Mouse (Mus musculus): Measurements from ENCODE around the gene Sncb. TPM values are rescaled to one million over a fixed set of nuclear protein-coding genes. Genes with fewer than 3 reads are reported as not detected.
A peak's percentile ranks its signal among the peaks of the same experiment; 100 is the strongest.

Gene Sncb
- total RNA-seq, 1 experiment from 2014 or later: not detected

DNA sequence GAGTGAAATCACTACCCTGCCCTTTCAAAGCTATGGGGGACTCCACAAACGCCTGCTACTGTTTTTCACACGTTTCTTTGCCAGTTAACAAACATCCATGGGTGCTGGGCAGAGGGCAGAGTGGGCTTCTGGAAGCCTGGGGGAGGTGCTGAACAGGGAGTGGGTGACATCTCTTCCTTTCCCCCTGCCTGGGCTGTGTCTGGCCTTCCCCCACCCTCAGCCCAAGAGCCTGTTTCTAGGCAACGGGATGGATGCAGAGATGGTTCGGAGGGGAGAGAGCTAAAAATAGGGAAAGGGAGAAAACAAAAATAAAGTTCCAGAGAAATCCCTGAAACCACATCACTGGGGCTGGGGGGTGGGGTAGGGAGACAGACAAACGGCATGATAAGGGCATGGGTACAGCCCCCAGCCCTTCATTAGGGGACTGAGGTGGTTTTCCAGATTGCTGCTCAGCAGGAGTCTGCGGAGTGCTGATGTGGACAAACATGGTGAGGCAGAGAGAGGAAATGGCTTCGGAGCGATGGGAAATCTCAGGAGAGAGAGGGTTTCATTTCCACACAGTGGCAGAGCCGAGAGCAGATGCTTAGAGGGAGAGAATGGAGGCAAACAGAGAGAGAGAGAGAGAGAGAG is 11.1 kb downstream of the Sncb start:
- ATAC-seq (replicated peaks in 1 of 2; ENCODE audit: insufficient read depth in 1 of 2, low FRiP score in 2 of 2, low TSS enrichment in 1 of 2, low read depth in 1 of 2, poor library complexity in 2 of 2, severe bottlenecking in 2 of 2): no peak

DNA sequence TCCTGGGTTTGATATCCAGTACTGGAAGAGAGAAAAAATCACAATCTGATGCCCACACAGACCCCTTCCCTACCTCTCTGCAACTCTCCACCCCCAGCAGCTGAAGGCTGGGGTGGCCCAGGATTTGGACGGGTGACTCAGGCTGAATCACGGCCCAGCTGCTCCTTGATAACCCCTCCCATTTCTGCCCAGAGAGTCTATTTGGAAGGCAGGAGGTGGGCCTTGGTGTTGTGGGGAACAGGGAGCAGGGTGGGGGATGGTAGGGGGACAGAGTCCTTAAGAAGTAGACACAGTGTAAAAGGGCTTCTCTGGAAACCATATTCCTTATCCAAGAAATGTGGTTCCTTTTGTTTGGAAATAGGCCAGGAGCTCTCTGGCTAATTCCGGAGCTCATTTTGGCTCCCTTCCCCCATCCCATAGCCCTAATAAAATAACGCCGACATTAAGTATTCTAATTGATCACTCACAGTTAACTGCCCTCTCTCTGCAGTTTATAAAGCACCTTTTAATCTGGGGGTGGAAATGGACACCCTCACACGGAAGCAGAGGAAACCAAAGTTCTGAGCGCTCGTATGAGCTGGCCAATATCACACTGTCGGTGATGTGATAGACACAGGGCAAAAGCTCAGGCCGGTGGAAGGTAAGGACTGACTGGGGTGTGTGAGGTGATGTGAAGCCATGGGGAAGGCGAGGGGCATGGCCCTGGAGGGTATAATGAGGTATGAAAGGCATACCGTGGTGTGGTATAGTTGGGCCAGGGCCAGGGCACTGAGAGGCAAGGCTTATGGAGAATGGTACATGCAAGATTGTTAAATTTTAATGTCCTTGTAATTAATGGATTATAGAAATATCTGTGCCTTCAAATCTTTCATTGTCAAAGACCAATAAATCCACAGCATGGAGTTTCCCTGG is 12.0 kb downstream of the Sncb start:
- no peak for ATAC-seq (replicated peaks in 1 of 2; ENCODE audit: insufficient read depth in 1 of 2, low FRiP score in 2 of 2, low TSS enrichment in 1 of 2, low read depth in 1 of 2, poor library complexity in 2 of 2, severe bottlenecking in 2 of 2)

DNA sequence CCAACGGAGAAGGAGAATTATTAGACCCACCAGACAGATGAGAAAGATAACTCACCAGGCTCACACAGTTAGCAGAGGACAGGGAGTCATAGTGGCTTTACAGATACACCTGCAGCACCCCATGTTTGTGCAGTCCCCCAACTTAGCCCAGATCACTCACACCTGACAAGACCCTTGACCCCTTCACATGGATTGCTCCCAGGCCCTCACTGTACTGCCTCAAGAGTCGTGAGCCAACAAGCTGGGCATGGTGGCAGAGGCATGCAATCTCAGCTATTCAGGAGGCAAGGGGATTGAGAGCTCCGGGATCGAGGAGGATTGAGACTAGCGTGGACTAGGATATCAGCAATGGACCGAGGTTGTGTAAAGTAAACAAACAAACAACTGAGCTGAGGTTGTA is 12.7 kb downstream of the Sncb start:
- no peak for ATAC-seq (replicated peaks in 1 of 2; ENCODE audit: insufficient read depth in 1 of 2, low FRiP score in 2 of 2, low TSS enrichment in 1 of 2, low read depth in 1 of 2, poor library complexity in 2 of 2, severe bottlenecking in 2 of 2)

DNA sequence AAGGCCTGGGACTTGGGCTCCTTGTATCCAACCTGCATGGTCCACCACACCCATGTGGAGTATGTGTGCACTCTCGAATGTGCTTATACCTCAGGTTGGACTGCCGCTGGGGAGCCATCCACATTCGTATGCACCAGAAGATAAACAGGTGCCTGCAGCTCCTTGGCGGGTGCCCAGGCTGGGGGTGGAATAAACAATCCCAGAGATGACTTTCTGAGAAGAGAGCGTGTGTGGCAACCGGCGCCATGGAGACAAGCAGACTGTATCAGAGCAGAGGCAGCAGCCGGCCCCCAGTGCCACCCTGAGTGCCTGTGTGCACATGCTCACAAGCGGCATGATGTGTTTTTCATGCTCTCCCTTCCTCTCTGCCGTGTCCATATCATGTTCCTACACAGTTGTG is 13.7 kb downstream of the Sncb start:
- ATAC-seq (replicated peaks in 1 of 2; ENCODE audit: insufficient read depth in 1 of 2, low FRiP score in 2 of 2, low TSS enrichment in 1 of 2, low read depth in 1 of 2, poor library complexity in 2 of 2, severe bottlenecking in 2 of 2): no peak

DNA sequence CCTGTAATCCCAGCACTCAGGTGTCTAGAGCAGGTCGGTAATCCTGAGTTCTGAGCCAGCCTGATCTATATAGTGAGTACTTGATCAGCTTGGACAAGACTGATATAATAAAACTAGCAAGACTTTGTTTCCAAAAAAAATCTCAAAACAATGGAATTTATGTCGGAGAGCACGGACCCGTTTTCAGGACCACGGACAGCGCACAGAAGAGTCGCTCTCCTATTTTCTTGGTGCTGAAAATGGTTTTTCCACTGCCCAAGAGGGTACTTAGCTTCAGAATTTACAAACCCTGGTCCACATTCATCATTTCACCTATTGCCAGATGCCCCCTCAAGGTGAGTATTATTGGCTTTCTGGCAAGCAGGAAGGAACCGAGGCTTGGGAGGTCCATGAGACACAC is 15.7 kb downstream of the Sncb start:
- no peak for ATAC-seq (replicated peaks in 1 of 2; ENCODE audit: insufficient read depth in 1 of 2, low FRiP score in 2 of 2, low TSS enrichment in 1 of 2, low read depth in 1 of 2, poor library complexity in 2 of 2, severe bottlenecking in 2 of 2)

DNA sequence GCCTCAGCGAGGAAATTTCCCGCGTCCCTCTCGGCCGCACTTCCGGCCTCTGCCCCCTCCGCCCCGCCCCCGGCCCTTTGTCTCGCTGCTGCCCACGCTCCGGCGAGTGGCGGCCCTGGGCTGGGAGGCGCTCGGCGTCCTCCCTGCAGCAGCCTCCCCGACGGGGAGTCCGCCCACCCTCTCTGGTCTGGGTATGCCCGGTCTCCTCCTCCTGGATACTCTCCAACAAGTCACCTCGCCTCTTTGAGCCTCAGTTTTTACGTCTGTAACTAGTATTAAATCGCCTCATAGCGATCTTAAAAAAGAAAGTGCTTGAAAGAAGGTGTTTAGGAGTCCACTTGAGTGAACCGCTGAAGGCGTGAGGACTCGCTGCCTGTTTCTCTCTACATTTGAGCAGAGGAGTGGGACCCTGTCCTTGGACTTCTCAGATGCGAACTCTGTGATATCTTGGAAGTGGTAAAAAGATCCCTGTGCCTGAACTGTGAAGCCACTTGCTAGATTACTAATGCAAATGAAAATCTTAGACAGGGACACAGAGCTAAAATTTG is 16.5 kb downstream of the Sncb start, which contains the start of gene Gprin1:
Gprin1 (minus strand) TSS at position 11 of the 548 bp plus-strand sequence.
- no peak for ATAC-seq (replicated peaks in 1 of 2; ENCODE audit: insufficient read depth in 1 of 2, low FRiP score in 2 of 2, low TSS enrichment in 1 of 2, low read depth in 1 of 2, poor library complexity in 2 of 2, severe bottlenecking in 2 of 2)

DNA sequence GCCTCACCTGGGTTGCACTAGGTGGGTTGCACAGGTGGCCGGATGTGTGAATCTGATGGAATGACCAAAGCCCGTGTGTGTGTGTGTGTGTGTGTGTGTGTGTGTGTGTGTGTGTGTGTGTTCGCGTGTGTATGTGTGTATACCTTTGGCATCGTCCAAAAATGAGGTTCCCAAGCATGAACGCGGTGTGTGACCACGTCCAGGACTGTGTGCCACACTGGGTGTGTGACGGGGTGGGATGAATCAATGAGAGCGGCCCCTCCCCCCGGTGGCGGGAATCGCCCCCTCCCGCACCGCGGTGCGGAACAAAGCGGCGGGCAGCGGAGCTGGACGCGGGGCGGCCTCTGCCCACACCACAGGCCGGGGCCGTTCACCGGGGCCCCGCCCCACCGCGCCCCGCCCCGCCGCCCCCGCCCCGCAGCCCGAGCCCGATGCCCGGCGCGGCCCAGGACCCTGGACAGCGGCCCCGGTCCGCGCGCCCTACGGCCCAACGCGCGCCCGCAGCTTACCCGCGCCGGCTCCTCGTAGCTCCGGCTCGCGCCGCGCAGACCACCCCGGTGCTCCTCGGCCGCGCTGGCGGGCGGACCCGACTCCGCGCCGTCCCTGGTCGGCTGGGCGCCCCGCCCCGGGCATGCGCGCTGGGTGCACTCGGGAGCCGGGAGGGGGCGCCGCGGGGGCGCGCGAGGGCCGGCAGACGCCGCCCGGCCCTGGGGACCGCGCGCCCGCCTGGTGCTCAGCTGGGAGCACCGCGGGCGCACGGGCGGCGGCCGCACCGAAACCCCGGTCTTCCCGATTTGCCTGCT is 17.1 kb downstream of the Sncb start:
- 0 out of 4 replicates have a peak, but pooled peaks of 1 of the 2 experiments have one; percentile 22 for ATAC-seq (replicated peaks in 1 of 2; ENCODE audit: insufficient read depth in 1 of 2, low FRiP score in 2 of 2, low TSS enrichment in 1 of 2, low read depth in 1 of 2, poor library complexity in 2 of 2, severe bottlenecking in 2 of 2)

DNA sequence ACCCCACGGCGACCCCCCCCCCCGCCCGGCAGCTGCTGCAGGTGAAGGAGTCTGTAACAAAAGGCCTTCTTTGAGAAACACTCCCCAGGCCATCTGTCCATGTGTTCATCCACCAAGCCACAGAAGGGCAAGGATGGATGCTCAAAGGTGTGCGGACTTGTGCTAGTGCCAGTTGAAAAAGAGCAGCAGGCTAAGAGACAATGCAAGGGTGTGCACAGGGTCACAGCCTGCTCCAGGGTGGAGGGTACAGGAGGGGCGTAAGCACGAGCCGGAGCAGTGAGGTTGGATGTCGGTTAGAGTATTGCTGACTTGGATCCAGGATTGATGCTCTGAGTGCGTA is 17.7 kb downstream of the Sncb start:
- no peak for ATAC-seq (replicated peaks in 1 of 2; ENCODE audit: insufficient read depth in 1 of 2, low FRiP score in 2 of 2, low TSS enrichment in 1 of 2, low read depth in 1 of 2, poor library complexity in 2 of 2, severe bottlenecking in 2 of 2)

DNA sequence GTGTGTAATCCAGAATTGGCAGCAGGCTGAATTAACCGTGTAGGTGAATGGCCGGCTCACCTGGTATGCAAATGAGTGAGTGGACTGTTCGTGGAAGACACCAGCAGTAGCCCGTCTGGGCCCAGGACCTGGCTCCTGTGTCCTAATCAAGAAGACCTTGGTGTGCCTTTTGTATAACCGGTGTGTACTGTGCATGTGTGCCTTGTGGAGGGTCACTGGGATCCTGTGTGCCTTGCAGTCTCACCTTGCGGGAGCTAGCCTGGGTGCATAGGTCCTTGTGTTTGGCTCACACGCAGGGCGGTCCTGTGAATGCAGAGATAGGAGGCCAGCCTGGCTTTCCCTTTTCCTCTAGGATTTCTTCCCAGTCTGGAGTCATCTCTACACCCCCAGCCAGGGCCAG is 18.2 kb downstream of the Sncb start:
- no peak for ATAC-seq (replicated peaks in 1 of 2; ENCODE audit: insufficient read depth in 1 of 2, low FRiP score in 2 of 2, low TSS enrichment in 1 of 2, low read depth in 1 of 2, poor library complexity in 2 of 2, severe bottlenecking in 2 of 2)

DNA sequence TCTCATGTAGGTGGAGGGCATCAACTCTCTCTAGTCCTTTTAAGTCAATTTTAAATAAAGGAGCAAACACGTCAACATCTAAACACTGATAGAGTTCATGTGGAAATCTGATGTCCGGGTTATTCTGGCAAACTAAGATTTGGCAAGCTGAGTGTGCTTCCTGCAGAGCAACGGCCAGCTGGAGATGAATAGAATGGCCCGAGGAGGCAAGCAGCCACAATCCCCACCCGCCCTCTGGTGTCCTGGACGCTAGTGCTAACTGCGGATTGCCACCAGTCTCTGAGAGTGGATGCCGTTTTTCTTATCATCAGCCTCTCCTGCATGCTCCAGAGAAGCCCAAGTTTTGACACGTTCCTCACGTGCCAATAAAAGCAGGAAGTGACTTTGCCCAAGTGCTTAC is 19.5 kb downstream of the Sncb start:
- no peak for ATAC-seq (replicated peaks in 1 of 2; ENCODE audit: insufficient read depth in 1 of 2, low FRiP score in 2 of 2, low TSS enrichment in 1 of 2, low read depth in 1 of 2, poor library complexity in 2 of 2, severe bottlenecking in 2 of 2)

DNA sequence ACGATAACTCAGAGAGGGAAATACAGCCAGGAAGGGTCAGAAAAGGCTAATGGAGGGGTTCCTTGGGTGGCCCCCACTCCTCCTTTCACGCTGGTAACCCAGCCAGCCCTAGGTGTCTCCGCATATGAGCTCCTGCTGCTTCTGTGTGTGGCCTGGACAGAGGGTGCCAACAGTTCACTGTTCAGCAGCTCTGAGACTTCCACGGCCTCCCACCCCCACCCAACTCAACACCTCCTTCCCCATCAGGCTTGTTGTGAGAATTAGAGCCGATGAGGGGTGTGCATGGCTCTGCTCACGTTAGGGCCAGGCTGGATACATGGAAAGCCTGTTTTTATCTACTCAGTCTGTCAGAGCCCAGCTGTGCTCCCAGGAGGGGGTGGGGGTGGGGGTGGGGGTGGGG is 20.3 kb downstream of the Sncb start:
- ATAC-seq (replicated peaks in 1 of 2; ENCODE audit: insufficient read depth in 1 of 2, low FRiP score in 2 of 2, low TSS enrichment in 1 of 2, low read depth in 1 of 2, poor library complexity in 2 of 2, severe bottlenecking in 2 of 2): no peak

DNA sequence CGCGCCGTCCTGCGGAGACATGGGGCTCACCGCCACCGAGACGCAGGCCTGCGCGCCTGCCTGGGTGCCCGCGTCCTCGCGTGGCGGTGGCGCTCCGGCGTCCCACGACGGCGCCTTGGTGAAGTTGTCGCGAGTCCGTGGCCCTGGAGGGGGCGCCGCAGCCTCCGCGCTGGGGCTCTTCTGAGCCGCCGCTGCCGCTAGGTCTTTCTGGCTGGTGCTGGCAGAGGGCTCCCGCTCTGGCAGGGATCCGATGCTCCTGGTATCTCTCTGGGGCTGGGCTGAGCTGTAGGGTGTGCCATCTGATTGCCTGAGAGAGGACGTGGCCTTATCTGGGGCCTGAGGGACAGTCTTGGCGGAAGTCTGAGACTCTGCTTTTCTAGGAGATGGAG is 28.2 kb downstream of the Sncb start:
- no peak for ATAC-seq (replicated peaks in 1 of 2; ENCODE audit: insufficient read depth in 1 of 2, low FRiP score in 2 of 2, low TSS enrichment in 1 of 2, low read depth in 1 of 2, poor library complexity in 2 of 2, severe bottlenecking in 2 of 2)

DNA sequence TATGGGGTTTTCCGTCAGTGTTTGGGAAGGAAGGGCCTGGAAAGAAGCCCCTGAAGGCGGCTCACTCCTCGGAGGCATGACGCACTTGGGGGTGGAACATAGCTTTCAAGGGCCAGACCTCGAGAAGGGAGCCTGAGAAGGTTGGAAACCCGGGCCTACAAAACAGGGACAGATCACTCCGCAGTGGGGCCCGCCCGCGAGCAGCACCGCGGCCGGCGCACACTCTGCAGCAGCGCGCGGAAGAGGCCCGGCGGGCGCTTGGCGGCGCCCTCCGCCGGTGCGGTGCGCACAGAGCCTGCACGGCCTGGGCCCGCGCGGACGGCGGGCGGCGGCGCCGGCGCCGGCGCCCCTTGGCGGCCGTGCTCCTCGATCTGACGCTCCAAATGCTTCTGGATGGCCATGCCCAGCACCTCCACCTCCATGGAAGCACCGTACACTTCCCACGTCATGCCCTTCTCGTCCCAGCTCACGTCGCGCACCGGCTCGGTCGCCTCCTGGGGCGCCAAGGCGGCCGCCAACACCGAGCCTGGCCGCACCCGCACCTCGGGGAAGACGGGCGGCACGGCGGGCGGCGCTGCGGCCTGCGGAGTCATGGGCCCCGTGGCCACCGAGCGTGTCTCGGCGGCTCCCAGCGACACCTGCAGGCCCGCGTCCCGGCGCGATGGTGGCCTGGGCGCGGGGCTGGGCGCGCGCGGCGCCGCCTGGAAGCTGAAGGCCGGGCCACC is 28.7 kb downstream of the Sncb start:
- no peak for ATAC-seq (replicated peaks in 1 of 2; ENCODE audit: insufficient read depth in 1 of 2, low FRiP score in 2 of 2, low TSS enrichment in 1 of 2, low read depth in 1 of 2, poor library complexity in 2 of 2, severe bottlenecking in 2 of 2)

DNA sequence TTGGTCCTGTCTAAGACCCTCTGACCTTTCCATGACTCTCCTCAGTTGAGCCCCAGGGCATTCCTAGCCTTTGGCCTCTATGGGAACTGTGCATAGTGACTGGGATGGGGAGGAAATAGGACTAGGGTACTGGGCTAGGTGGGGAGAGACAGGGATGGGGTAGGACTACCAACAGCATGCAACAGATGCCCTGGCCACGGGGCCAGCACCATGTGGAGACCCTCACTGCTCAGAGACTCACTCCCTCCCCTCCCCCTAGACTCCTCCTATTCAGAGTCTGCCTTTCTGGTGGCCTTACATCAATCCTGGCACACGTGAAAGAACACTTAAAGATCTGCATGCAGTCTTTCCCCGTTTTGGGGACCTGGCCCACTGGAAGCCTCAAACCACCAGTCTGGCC is 29.5 kb downstream of the Sncb start:
- ATAC-seq (replicated peaks in 1 of 2; ENCODE audit: insufficient read depth in 1 of 2, low FRiP score in 2 of 2, low TSS enrichment in 1 of 2, low read depth in 1 of 2, poor library complexity in 2 of 2, severe bottlenecking in 2 of 2): no peak

DNA sequence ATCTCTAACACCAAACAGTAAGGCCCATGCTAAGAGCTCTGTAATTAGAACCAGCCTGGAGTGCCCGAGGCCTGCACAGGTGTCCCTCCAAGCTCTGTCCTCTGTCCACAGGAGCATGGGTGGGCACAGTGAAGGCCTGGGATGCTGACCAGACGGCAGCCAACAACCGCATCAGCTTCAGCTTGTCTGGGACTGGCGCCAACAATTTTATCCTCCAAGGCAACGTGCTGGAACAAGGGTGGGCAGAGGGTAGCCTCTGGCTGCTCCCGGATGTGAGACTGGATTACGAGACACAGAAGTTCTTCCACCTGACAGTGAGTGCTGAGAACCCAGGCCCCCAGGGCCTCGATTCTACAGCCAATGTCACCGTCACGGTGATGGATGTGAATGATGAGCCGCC is 40.3 kb downstream of the Sncb start:
- ATAC-seq (replicated peaks in 1 of 2; ENCODE audit: insufficient read depth in 1 of 2, low FRiP score in 2 of 2, low TSS enrichment in 1 of 2, low read depth in 1 of 2, poor library complexity in 2 of 2, severe bottlenecking in 2 of 2): no peak

DNA sequence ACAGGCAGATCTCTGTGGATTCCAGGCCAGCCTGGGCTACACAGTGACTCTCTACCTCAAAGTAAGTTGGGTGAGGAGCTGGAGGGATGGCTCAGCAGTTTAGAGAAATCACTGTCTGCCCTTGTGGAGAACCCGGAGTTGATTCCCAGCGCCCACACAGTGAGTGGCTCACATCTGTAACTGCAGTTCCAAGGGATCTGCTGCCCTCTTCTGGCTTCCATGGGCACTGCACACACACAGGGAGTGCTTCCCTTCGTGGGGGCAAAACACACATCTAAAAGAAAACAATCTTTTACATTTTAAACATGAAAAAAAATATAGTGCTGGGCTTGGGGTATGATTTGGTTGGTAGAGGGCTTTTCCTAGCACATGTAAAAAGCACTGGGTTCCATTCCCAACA is 43.3 kb downstream of the Sncb start:
- ATAC-seq (replicated peaks in 1 of 2; ENCODE audit: insufficient read depth in 1 of 2, low FRiP score in 2 of 2, low TSS enrichment in 1 of 2, low read depth in 1 of 2, poor library complexity in 2 of 2, severe bottlenecking in 2 of 2): no peak

DNA sequence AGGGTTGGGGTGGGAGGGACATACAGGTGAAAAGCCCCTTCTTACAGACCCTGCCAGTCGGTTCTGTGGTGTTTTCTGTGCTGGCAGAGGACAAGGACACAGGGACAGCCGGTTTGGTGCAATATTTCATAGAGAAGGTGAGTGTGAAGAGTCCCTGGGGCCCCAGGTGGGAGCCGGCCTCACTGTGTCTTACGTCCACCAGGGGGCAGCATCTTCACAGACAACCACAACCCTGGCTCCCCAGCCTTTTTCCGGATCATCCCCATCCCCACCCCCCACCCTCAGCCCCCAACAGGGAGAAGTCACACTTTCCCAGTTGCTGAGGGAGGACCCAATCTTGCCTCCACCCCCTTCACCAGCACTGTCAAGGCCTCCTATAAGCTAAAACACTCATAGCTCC is 49.5 kb downstream of the Sncb start:
- ATAC-seq (replicated peaks in 1 of 2; ENCODE audit: insufficient read depth in 1 of 2, low FRiP score in 2 of 2, low TSS enrichment in 1 of 2, low read depth in 1 of 2, poor library complexity in 2 of 2, severe bottlenecking in 2 of 2): peak in 1 of 2 experiments; percentile 46; a peak in 1 of 4 replicates
